ENCODE assay signal across 8 mouse cellular contexts in the genomic region with DNA sequence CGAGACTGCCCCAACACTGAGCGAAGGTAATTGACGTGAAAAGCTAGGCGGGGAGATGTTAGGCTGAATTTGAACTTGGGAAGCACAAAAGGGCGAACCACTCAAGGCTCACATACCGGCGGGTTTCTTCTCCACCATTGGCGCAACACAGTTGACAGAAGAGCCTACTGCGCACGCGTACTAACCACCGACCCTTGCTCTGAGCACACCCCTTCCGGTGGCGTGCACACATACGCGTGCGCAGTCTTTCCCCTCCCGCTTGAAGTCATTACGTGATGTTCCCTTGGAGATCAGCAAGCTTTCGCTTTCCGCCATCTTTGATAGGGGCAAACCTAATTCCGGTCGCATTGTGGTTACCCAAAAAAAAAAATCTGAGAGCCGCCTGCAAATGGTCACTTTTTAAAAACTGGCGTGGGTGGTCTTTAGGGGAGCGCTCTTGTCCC. TPM values are rescaled to one million over a fixed set of nuclear protein-coding genes. Genes with fewer than 3 reads are reported as not detected.
DNase-seq lines count a peak whose midpoint lies in the region; ATAC-seq and TF ChIP-seq lines count a peak whose summit lies in the region.

Plod3 (plus strand) TSS at position 325 of the 443 bp plus-strand sequence.

- H3K36me3 ChIP-seq in heart, embryonic 14.5 days (ENCODE audit: control insufficient read depth, insufficient read depth, low read length): peaks cover 55% of the 10 kb centered on the region
- H3K36me3 ChIP-seq in liver, embryonic 13.5 days: peaks cover 34% of the 10 kb centered on the region
- peaks cover 16% of the 10 kb centered on the region for H3K36me3 ChIP-seq in stomach, postnatal 0 days (ENCODE audit: control insufficient read depth, insufficient read depth, low read length)

- peak; percentile 99 for DNase-seq in c-Kit-negative CD71-positive TER-119-positive erythroid progenitor cells, embryonic 14.5 days (ENCODE audit: low read depth, low spot score)
- peak; percentile 97 for DNase-seq in fibroblast of lung, adult 2 months (ENCODE audit: low read depth)
- DNase-seq in kidney, postnatal 14 days: peak; percentile 98
- peak; percentile 95 for DNase-seq in liver, embryonic 13.5 days
- peak; percentile 93 for DNase-seq in neural tube, embryonic 10.5 days (ENCODE audit: extremely low spot score, low spot score)
- peak; percentile 96 for DNase-seq in stomach, postnatal 0 days (ENCODE audit: low spot score)

- H3K4me2 ChIP-seq in heart, embryonic 14.5 days (ENCODE audit: low read length): peak within 1 kb of the TSS; percentile 94
- H3K4me2 ChIP-seq in liver, embryonic 13.5 days: peak within 1 kb of the TSS; percentile 98
- H3K4me2 ChIP-seq in stomach, postnatal 0 days (replicated peaks; ENCODE audit: low read depth): peak within 1 kb of the TSS; percentile 93

- peak within 1 kb of the TSS; percentile 79 to 83 for H3K4me3 ChIP-seq in heart, embryonic 14.5 days (ENCODE audit: control insufficient read depth in 1 of 2, insufficient read depth in 1 of 2, low read depth in 1 of 2, low read length in 2 of 2)
- H3K4me3 ChIP-seq in liver, embryonic 13.5 days (replicated peaks): peak within 1 kb of the TSS; percentile 92
- H3K4me3 ChIP-seq in stomach, postnatal 0 days (ENCODE audit: low read depth, low read length): peak within 1 kb of the TSS; percentile 92

- WGBS in heart, embryonic 14.5 days: 0% methylated on average over 26 of the region's 26 CpGs
- under 1% methylated on average over 26 of the region's 26 CpGs for WGBS in liver, embryonic 13.5 days (ENCODE audit: insufficient replicate concordance)
- under 1% methylated on average over 26 of the region's 26 CpGs for WGBS in stomach, postnatal 0 days

- no peak for TF ChIP-seq EP300 in stomach, postnatal 0 days (optimal IDR thresholded peaks at IDR 0.05)

- H3K9ac ChIP-seq in heart, embryonic 14.5 days (ENCODE audit: low read length): peak within 1 kb of the TSS; percentile 92
- peak within 1 kb of the TSS; percentile 96 for H3K9ac ChIP-seq in liver, embryonic 13.5 days
- H3K9ac ChIP-seq in stomach, postnatal 0 days (ENCODE audit: low read length): peak within 1 kb of the TSS; percentile 84

- H3K9me3 ChIP-seq in heart, embryonic 14.5 days (ENCODE audit: control insufficient read depth, low read length): no peaks in the 10 kb centered on the region
- H3K9me3 ChIP-seq in liver, embryonic 13.5 days (replicated peaks): no peaks in the 10 kb centered on the region
- no peaks in the 10 kb centered on the region for H3K9me3 ChIP-seq in stomach, postnatal 0 days (ENCODE audit: control insufficient read depth, low read length)

- H3K27ac ChIP-seq in heart, embryonic 14.5 days (replicated peaks in 1 of 2; ENCODE audit: control insufficient read depth in 1 of 2, insufficient read depth in 1 of 2, low read depth in 2 of 2, low read length in 2 of 2): peak within 1 kb of the TSS; percentile 87 to 94
- H3K27ac ChIP-seq in liver, embryonic 13.5 days: peak within 1 kb of the TSS; percentile 94
- peak within 1 kb of the TSS; percentile 89 for H3K27ac ChIP-seq in stomach, postnatal 0 days (replicated peaks)

- peaks cover 7 to 9% of the 10 kb centered on the region in 2 experiments; a peak in 3 of 4 replicates for H3K4me1 ChIP-seq in heart, embryonic 14.5 days (ENCODE audit: control insufficient read depth in 2 of 2, insufficient read depth in 2 of 2, low read length in 2 of 2)
- H3K4me1 ChIP-seq in liver, embryonic 13.5 days (replicated peaks): peaks cover 23% of the 10 kb centered on the region
- H3K4me1 ChIP-seq in stomach, postnatal 0 days (replicated peaks; ENCODE audit: control insufficient read depth, insufficient read depth): 0 out of 2 replicates have a peak, but pooled peaks cover 2% of the 10 kb centered on the region

- H3K27me3 ChIP-seq in heart, embryonic 14.5 days (ENCODE audit: control insufficient read depth, insufficient read depth, low read length): no peaks in the 10 kb centered on the region
- no peaks in the 10 kb centered on the region for H3K27me3 ChIP-seq in liver, embryonic 13.5 days
- no peaks in the 10 kb centered on the region for H3K27me3 ChIP-seq in stomach, postnatal 0 days (ENCODE audit: control insufficient read depth, insufficient read depth, low read length)

- TF ChIP-seq CTCF in stomach, postnatal 0 days (IDR thresholded peaks at IDR 0.05; ENCODE audit: low read depth): no peak; the same call in 1 of the 2 replicates

- peak; percentile 98 for ATAC-seq in CD4-positive, CD25-positive, alpha-beta regulatory T cell, adult 4 months
- peak; percentile 94 for ATAC-seq in heart, embryonic 14.5 days (ENCODE audit: insufficient number of reproducible peaks, insufficient read depth, low FRiP score, low read depth)
- peak; percentile 92 for ATAC-seq in liver, embryonic 13.5 days (ENCODE audit: low read depth)
- peak; percentile 93 for ATAC-seq in stomach, postnatal 0 days (ENCODE audit: low FRiP score, low TSS enrichment)

RNA-seq across cellular contexts. Expression of gene Plod3, which starts in this region (rescaled TPM):
- polyA plus RNA-seq in CD4-positive, CD25-positive, alpha-beta regulatory T cell, adult 4 months (2017; shearing (Covaris generic)): 1 to 10 TPM; 4.4 to 8.8 TPM
- polyA plus RNA-seq in heart, embryonic 14.5 days (2014; fragmentation: Nextera tagmentation; extraction: Ambion mirVana): 36.7 and 38.3 TPM in 2 replicates
- polyA plus RNA-seq in liver, embryonic 13.5 days (2015; fragmentation: Nextera tagmentation; extraction: Ambion mirVana): 12.8 and 13.7 TPM in 2 replicates
- 16.4 and 17.2 TPM in 2 replicates for polyA plus RNA-seq in stomach, postnatal 0 days (2015; fragmentation: Nextera tagmentation; extraction: Ambion mirVana)

Comparison
In these comparisons a context has a peak if more than half of its experiments do, and no peak if none do; other contexts are left out.
1. Peak in every context shown above with its lines: DNase-seq, ATAC-seq, H3K4me3 ChIP-seq and H3K27ac ChIP-seq.